Mouse (Mus musculus) CH12F3 (cell line): ENCODE data around the gene Mthfd1l.
"Not testable (repeated sequence)": the region's sequence is repeated elsewhere in the genome, so short reads cannot be mapped to it uniquely, and the experiment has no call there.

ENCODE experiments used
- in situ Hi-C: fragments of 300-500 bp; cut with MboI; formaldehyde crosslinking; loops from 2 replicates; pipeline ENCODE4 v1.14.3; 2020; ENCODE audit warnings: low sequenced_read_pairs

Mthfd1l gene

GRCm38 (mm10) chr10:4182406-4182805 is 209.5 kb downstream of the Mthfd1l start:
- in situ Hi-C loops = no loop called here

GRCm38 (mm10) chr10:4188614-4189402 is 215.9 kb downstream of the Mthfd1l start:
- in situ Hi-C loops = no loop called here

DNA sequence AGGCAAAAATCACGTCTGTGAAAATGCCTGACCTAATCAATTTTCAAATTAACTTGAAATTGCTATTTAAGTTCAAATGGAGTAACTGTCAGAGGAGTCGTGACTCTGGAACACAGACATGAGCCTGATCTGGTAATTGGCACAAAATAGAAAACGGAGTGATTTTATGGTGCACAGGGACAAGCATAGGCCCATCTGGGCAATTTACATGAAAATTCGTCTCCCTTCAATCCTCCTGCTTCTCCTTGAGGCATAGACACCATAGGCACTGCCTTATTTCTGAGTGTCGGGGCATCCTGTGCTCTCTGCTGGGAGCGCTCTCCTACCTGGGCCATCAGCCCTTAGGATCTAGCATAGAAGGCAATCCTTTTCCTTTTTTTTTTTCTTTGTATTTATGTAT is 216.5 kb downstream of the Mthfd1l start:
- in situ Hi-C loops = no loop called here

DNA sequence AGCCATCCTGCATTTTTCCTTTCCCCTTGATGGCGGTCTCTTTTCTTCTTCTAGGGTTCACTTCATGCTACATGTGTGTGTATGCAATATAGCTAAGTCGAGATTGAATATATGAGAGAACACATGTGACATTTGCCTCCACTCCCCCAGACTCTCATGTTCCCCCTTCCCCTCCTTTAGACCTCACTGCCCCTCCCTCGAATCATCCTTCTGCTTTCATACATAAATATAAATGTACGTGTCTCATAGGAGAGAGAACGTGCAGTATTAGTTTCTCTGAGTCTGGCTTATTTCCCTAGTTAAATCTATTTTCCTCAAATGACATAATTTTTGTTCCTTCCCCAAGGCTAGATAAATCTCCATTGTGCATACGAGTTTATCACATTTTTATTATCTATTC is 226.1 kb downstream of the Mthfd1l start:
- in situ Hi-C loops = no loop called here

DNA sequence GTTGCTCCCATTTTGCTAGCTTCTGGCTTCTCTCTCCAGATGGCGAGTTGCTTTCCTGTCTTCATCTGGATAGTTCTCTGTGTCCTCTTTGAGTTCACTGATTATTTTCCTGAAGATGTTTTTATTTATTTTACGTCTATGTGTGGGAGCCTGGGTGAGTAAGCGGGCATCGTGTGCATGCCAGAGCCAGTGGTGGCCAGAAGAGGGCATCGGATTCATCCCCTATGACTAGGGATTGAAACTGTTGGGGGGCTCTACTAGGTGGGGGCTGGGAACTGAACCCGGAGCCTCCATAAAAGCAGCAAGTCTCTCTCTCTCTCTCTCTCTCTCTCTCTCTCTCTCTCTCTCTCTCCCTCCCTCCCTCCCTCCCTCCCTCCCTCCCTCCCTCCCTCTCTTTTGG is 227.0 kb downstream of the Mthfd1l start:
- in situ Hi-C loops = no loop called here

DNA sequence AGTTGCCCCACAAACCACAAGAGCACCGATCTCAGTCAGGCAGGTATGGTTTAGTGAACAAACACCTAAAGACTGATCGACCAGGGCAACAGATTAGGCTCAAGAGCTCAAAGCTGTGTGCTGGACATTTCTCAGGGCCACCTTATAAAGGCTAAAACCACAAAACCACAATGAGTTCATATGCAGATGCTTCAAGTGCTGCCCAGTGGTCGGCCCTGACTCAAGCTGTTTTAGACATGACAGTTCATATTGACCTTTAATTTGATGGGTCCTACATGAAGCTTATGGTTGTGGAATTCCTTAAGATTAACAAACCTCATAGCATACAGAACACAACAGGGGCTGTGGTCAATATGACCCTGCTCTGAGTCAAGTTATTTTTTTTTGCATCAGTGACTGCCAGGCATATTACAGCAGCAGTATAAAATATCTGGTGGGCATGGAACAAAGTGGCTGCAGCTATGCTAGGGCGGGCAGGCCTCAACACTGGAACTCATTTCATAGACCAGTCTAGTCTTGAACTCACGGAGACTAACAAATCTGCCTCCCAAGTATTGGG is 227.7 kb downstream of the Mthfd1l start:
- in situ Hi-C loops = no loop called here

GRCm38 (mm10) chr10:4201141-4201540 is 228.2 kb downstream of the Mthfd1l start:
- in situ Hi-C loops = no loop called here

DNA sequence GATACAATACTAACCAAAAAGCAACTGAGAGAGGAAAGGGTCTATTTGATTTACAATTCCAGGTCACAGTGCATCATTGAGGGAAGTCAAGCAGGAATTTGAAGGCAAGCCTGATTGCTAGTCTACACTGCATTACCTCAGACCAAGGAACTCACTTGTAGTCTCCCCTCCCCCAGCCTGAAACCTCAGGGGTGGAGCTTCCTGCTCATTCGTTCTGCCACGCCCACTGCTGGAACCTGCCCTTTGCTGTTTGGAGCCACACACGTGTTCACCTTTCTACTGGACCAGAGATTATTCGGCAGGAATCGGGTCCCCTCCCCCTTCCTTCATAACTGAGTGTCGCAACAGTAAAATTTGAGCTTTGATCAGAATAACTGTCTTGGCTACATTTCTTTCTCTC is 230.7 kb downstream of the Mthfd1l start:
- in situ Hi-C loops = not testable (repeated sequence)

GRCm38 (mm10) chr10:4209040-4209439 is 236.1 kb downstream of the Mthfd1l start:
- in situ Hi-C loops = no loop called here

DNA sequence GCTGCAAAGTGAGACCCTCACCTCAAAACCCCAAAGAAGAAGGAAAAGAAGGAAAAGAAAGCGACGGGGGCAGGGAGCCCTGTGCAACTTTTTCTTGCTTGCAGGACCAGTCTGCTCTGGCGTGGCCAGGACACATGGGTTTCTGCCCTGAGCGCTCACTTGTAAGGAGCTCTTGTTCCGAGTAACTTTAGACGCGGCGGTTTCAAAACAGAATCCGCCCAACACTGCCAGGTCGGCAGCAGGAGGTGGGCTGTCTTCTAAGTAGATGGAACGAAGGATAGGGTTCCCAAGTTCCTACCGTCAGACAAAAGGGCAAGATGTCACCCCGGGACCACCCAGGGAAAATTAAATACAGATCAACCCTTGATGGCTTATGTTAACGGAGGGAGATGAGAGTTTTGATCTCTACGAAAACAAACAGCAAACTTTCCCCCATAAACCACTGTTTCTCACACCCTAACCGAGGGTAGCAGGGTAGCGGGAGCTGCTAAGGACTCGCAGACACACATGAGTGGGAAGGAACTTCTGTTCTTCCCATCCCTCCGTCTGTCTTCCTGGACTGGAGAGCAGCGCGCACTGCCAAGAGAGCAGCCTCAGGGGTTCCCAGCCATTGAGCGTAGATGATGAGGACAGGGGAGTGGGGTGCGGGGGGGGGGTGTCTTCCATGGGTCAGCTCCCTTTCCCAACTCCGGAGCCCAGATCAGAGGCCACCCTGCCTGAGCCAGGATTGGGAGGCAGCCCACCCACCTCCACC is 237.6 kb downstream of the Mthfd1l start:
- in situ Hi-C loops = no loop called here

GRCm38 (mm10) chr10:4211067-4211447 is 238.1 kb downstream of the Mthfd1l start:
- in situ Hi-C loops = no loop called here
